Mouse (Mus musculus) lung, postnatal 0 days (tissue): ENCODE measurements around the gene Cyb561a3.

Experiments
- CTCF ChIP-seq: IDR thresholded peaks from 2 replicates; pipeline ENCODE4 v1.5.1; 2016; ENCODE audit warnings: antibody characterized with exemption, mild to moderate bottlenecking
- EP300 ChIP-seq: IDR thresholded peaks from 2 replicates; pipeline ENCODE4 v1.6.1; 2016; ENCODE audit warnings: antibody characterized with exemption, mild to moderate bottlenecking, control low read depth

DNA sequence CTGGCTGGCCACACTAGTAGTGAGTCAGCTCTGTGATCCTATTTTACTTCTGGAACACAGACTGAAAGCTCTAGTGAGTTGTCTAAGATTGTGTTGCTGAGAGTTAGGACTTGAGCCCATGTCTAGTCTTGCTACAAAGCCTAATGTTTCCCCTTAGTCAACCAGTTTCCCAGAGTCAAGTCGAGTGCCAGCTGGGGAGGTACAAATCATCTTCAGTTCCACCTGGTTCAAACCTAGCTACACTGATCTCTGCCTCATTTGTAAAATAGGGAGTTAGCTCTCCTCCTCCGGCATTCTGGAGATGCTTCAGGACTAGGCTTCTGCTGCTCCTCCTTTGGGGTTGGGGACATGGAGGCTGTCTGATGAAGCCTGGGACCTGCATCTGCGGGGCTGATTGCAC lies 27.6 kb downstream of the Cyb561a3 start:
- TF ChIP-seq CTCF (no peak), EP300 (no peak)
